Mouse (Mus musculus) CH12.LX (cell line): Measurements from ENCODE around the gene Dmxl2. TPM values are rescaled to one million over a fixed set of nuclear protein-coding genes. Genes with fewer than 3 reads are reported as not detected.
A peak's percentile ranks its signal among the peaks of the same experiment; 100 is the strongest.

Source experiments
- DNase-seq: peaks from one replicate; pipeline ENCODE4 v3.0.0-alpha.2; 2013; ENCODE audit errors: extremely low read depth
- H3K27ac ChIP-seq: 2 replicates; pipeline ENCODE4 v1.5.1; 2012; ENCODE audit warnings: low read depth, mild to moderate bottlenecking, control low read depth, moderate library complexity; ENCODE audit not compliant: insufficient read depth
- H3K27me3 ChIP-seq: replicated peaks from 2 replicates; pipeline ENCODE3; 2012; ENCODE audit warnings: inconsistent platforms
- H3K36me3 ChIP-seq, 2 experiments: replicated peaks in 1 of 2; 2 replicates each; pipeline versions ENCODE3 to v1.6.1; 2012; ENCODE audit warnings: inconsistent platforms in 1 of 2, low read length in 1 of 2, mild to moderate bottlenecking in 1 of 2, mixed read lengths in 1 of 2, moderate library complexity in 1 of 2; ENCODE audit not compliant: control insufficient read depth in 1 of 2, insufficient read depth in 1 of 2
- H3K4me1 ChIP-seq, 2 experiments: 2 replicates each; pipeline ENCODE4 v1.6.1; 2012; ENCODE audit warnings: inconsistent platforms in 1 of 2, moderate library complexity in 1 of 2; ENCODE audit not compliant: insufficient read depth in 2 of 2, control insufficient read depth in 1 of 2
- H3K4me2 ChIP-seq: 2 replicates; pipeline ENCODE4 v1.6.1; 2012; ENCODE audit warnings: low read depth, mild to moderate bottlenecking, control low read depth; ENCODE audit not compliant: poor library complexity, insufficient read depth, severe bottlenecking
- H3K4me3 ChIP-seq, 3 experiments: fragments of 150-350 bp in 1 of 3; sonication (generic) in 1 of 3; replicated peaks in 1 of 3; 2 replicates each; pipeline versions ENCODE3 to v1.5.1; 2011 to 2012; ENCODE audit warnings: low read depth in 2 of 3, low read length in 2 of 3, mild to moderate bottlenecking in 2 of 3, moderate library complexity in 2 of 3, control low read depth in 1 of 3, improper control_type of control experiment in 1 of 3, inconsistent platforms in 1 of 3, mixed read lengths in 1 of 3; ENCODE audit not compliant: poor library complexity in 1 of 3
- H3K79me2 ChIP-seq: replicated peaks from 2 replicates; pipeline ENCODE4 v1.6.1; 2012; ENCODE audit warnings: mild to moderate bottlenecking, moderate library complexity; ENCODE audit not compliant: control insufficient read depth, poor library complexity, insufficient read depth, severe bottlenecking; ENCODE audit errors: extremely low read depth
- H3K9ac ChIP-seq: 2 replicates; pipeline ENCODE4 v1.6.1; 2012; ENCODE audit warnings: low read depth, mild to moderate bottlenecking, control low read depth, moderate library complexity; ENCODE audit not compliant: insufficient read depth
- H3K9me3 ChIP-seq: replicated peaks from 2 replicates; pipeline ENCODE3; 2012; ENCODE audit warnings: low read length, inconsistent platforms, mixed read lengths
- BHLHE40 ChIP-seq: IDR thresholded peaks from 2 replicates; pipeline ENCODE4 v1.6.1; 2011; ENCODE audit warnings: mild to moderate bottlenecking, low read depth, low read length, improper control_type of control experiment
- CHD1 ChIP-seq: IDR thresholded peaks from 2 replicates; pipeline ENCODE4 v1.6.1; 2012; ENCODE audit warnings: low read depth, low read length, improper control_type of control experiment, inconsistent platforms
- CTCF ChIP-seq, 2 experiments: IDR thresholded peaks in 1 of 2; conservative IDR thresholded peaks in 1 of 2; 2 replicates each; pipeline ENCODE4 v1.5.1; 2011 to 2012; ENCODE audit warnings: low read depth in 2 of 2, low read length in 2 of 2, improper control_type of control experiment in 1 of 2, inconsistent platforms in 1 of 2, mild to moderate bottlenecking in 1 of 2, moderate library complexity in 1 of 2
- E2F4 ChIP-seq: IDR thresholded peaks from 2 replicates; pipeline ENCODE4 v1.6.1; 2011; ENCODE audit warnings: low read depth, low read length, improper control_type of control experiment; ENCODE audit not compliant: insufficient replicate concordance
- JUN ChIP-seq: IDR thresholded peaks from 2 replicates; pipeline ENCODE4 v1.6.1; 2011; ENCODE audit warnings: low read depth, mild to moderate bottlenecking, low read length, improper control_type of control experiment, moderate library complexity; ENCODE audit not compliant: insufficient read depth
- JUND ChIP-seq: conservative IDR thresholded peaks from 2 replicates; pipeline ENCODE4 v1.6.1; 2011; ENCODE audit warnings: low read depth, low read length, improper control_type of control experiment
- MAFK ChIP-seq: IDR thresholded peaks from 2 replicates; pipeline ENCODE4 v1.6.1; 2011; ENCODE audit warnings: low read length, improper control_type of control experiment; ENCODE audit not compliant: insufficient replicate concordance
- MAX ChIP-seq: IDR thresholded peaks from 2 replicates; pipeline ENCODE4 v1.6.1; 2011; ENCODE audit warnings: low read length, improper control_type of control experiment
- MAZ ChIP-seq: IDR thresholded peaks from 2 replicates; pipeline ENCODE4 v1.6.1; 2012; ENCODE audit warnings: low read depth, mild to moderate bottlenecking, inconsistent platforms, low read length, improper control_type of control experiment, moderate library complexity
- MEF2A ChIP-seq: IDR thresholded peaks from 2 replicates; pipeline ENCODE4 v1.6.1; 2014; ENCODE audit warnings: low read depth, mild to moderate bottlenecking, inconsistent platforms, low read length, improper control_type of control experiment, borderline replicate concordance
- NELFE ChIP-seq: IDR thresholded peaks from 2 replicates; pipeline ENCODE4 v1.6.1; 2011; ENCODE audit warnings: low read depth, low read length, improper control_type of control experiment
- PAX5 ChIP-seq: IDR thresholded peaks from 2 replicates; pipeline ENCODE4 v1.6.1; 2012; ENCODE audit warnings: low read length, inconsistent platforms, mixed read lengths
- RAD21 ChIP-seq: IDR thresholded peaks from 2 replicates; pipeline ENCODE4 v1.6.1; 2011; ENCODE audit warnings: low read depth, mild to moderate bottlenecking, low read length, improper control_type of control experiment, moderate library complexity
- SIN3A ChIP-seq: IDR thresholded peaks from 2 replicates; pipeline ENCODE4 v1.6.1; 2012; ENCODE audit warnings: low read length, improper control_type of control experiment, inconsistent platforms
- SMC3 ChIP-seq: IDR thresholded peaks from 2 replicates; pipeline ENCODE4 v1.6.1; 2011; ENCODE audit warnings: low read depth, low read length, improper control_type of control experiment
- TBP ChIP-seq: conservative IDR thresholded peaks from 2 replicates; pipeline ENCODE4 v1.6.1; 2011; ENCODE audit warnings: low read depth, low read length, improper control_type of control experiment
- TCF12 ChIP-seq: IDR thresholded peaks from 2 replicates; pipeline ENCODE4 v1.6.1; 2014; ENCODE audit warnings: low read depth, mild to moderate bottlenecking, inconsistent platforms, low read length, improper control_type of control experiment
- UBTF ChIP-seq: IDR thresholded peaks from 2 replicates; pipeline ENCODE4 v1.6.1; 2012; ENCODE audit warnings: low read depth, mild to moderate bottlenecking, inconsistent platforms, low read length, improper control_type of control experiment, moderate library complexity
- USF1 ChIP-seq: IDR thresholded peaks from 2 replicates; pipeline ENCODE4 v1.6.1; 2014; ENCODE audit warnings: low read depth, mild to moderate bottlenecking, inconsistent platforms, low read length, improper control_type of control experiment
- ZC3H11A ChIP-seq: IDR thresholded peaks from 2 replicates; pipeline ENCODE4 v1.6.1; 2012; ENCODE audit warnings: low read depth, mild to moderate bottlenecking, inconsistent platforms, low read length, improper control_type of control experiment
- ZNF384 ChIP-seq: IDR thresholded peaks from 2 replicates; pipeline ENCODE4 v1.6.1; 2012; ENCODE audit warnings: low read depth, low read length, improper control_type of control experiment, inconsistent platforms
- dilution Hi-C: fragments of 300-500 bp; cut with MboI; formaldehyde crosslinking; loops from 2 replicates; pipeline ENCODE4 v1.14.3; 2020; ENCODE audit warnings: low sequenced_read_pairs; ENCODE audit not compliant: extremely low pct_unique_long_range_greater_than_20kb, extremely low pct_ligation_motif_present
- in situ Hi-C: fragments of 300-500 bp; cut with MboI; formaldehyde crosslinking; loops from 3 replicates; pipeline ENCODE4 v1.14.3; 2019; ENCODE audit warnings: low sequenced_read_pairs, low pct_ligation_motif_present, low pct_unique_long_range_greater_than_20kb, mixed read lengths
- polyA plus RNA-seq: library from polyadenylated mRNA; unstranded; fragments of >175 nt; gene quantifications from 2 replicates; pipeline ENCODE4 v1.2.1, GENCODE M21; 2012; ENCODE audit warnings: low read depth; ENCODE audit not compliant: insufficient read length
- total RNA-seq, 2 experiments: library from RNA; depleted of rRNA; stranded (reverse); fragments of 300-350 nt in 1 of 2; fragments of >200 nt in 1 of 2; gene quantifications; 2 replicates each; pipeline ENCODE4 v1.2.3; 2012 to 2014

The Dmxl2 gene
- total and polyA plus RNA-seq, 3 experiments = 21.8 to 23.7 (median 22.5) TPM

DNA sequence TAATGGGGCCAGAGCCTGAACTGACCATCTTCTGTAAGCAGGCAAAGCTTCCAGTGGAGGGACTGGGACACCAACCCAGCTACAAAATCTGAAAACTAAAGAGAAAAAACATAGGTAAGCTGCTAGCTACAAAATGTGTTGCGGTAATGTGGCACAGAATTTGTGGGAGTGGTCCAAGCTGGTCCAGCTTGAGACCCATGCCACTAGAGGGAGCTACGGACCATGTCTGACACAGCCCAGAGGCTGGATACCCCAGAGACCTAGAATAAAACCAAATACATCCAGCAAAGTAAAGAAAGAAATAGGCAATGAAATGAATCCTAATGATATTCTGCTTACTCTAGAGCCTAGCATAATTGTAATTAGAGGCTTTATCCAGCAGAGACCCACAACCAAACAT lies 63.2 kb downstream of the Dmxl2 start:
- in situ Hi-C loops = no loop called here
- Histone ChIP-seq H3K79me2 (no peaks in the 10 kb centered on the region), H3K4me3 (no peak overlapping the region)

DNA sequence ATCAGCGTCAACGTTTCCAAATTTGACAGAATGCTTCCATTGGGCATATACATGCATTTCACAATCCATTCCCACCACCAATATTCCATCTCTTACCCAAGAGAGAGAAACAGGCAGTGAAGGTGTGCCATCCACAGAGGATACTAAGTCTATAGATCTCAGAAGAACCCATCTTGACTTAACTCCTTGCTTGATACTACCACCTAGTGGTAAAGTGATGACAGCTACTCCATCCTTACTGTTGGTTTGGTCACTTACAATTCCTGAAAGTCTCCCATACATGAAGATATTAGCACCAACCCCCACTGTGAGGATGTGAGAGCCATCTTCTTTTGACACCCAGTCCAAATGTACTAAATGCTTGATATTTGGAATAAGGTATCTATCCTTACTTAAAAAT lies 85.2 kb downstream of the Dmxl2 start:
- peak; percentile 11 for DNase-seq
- no peak overlapping the region for H3K27ac ChIP-seq
- in situ Hi-C loops (no loop called here), dilution Hi-C loops (no loop called here)
- no peaks in the 10 kb centered on the region for H3K27me3 ChIP-seq
- H3K9ac ChIP-seq = no peak overlapping the region
- H3K9me3 ChIP-seq = peaks cover 3% of the 10 kb centered on the region
- H3K36me3 ChIP-seq = peaks cover 16 to 50% of the 10 kb centered on the region in 2 experiments
- TF ChIP-seq CTCF (conservative IDR thresholded peaks at IDR 0.05 in 1 of 2, IDR thresholded peaks at IDR 0.05 in 1 of 2; ENCODE audit: low read depth in 2 of 2, low read length in 2 of 2) = peak; percentile 29 to 68; a peak in 3 of 4 replicates
- no peak for TF ChIP-seq JUND
- peak; percentile 61 for TF ChIP-seq RAD21
- no peak for TF ChIP-seq BHLHE40
- TF ChIP-seq MAFK = no peak
- TF ChIP-seq SMC3 = peak; percentile 46
- TF ChIP-seq ZC3H11A = no peak
- TF ChIP-seq USF1 = no peak
- no peak for TF ChIP-seq UBTF
- H3K4me3 ChIP-seq = no peak overlapping the region
- no peaks in the 10 kb centered on the region for H3K79me2 ChIP-seq
- no peaks in the 10 kb centered on the region for H3K4me1 ChIP-seq
- H3K4me2 ChIP-seq = no peak overlapping the region

More for the DNA sequence above, 63.2 kb downstream of the Dmxl2 start:
- Histone ChIP-seq H3K36me3 (peaks cover 3 to 32% of the 10 kb centered on the region in 2 experiments), H3K27ac (no peak overlapping the region), H3K27me3 (no peaks in the 10 kb centered on the region), H3K4me1 (no peaks in the 10 kb centered on the region; a peak in 1 of 4 replicates), H3K9ac (no peak overlapping the region), H3K9me3 (no peaks in the 10 kb centered on the region), H3K4me2 (no peak overlapping the region)
- dilution Hi-C loops = no loop called here
- DNase-seq = peak; percentile 57
- no peak for TF ChIP-seq TBP
- TF ChIP-seq PAX5 = no peak
- TF ChIP-seq NELFE = peak; percentile 24; the same call in 1 of the 2 replicates
- no peak for TF ChIP-seq ZNF384
- no peak for TF ChIP-seq E2F4
- peak; percentile 78 for TF ChIP-seq SMC3
- TF ChIP-seq CHD1 = no peak
- no peak for TF ChIP-seq TCF12
- peak; percentile 60 for TF ChIP-seq ZC3H11A
- no peak for TF ChIP-seq MAZ
- no peak for TF ChIP-seq JUN
- peak; percentile 47 to 81; a peak in 3 of 4 replicates for TF ChIP-seq CTCF (conservative IDR thresholded peaks at IDR 0.05 in 1 of 2, IDR thresholded peaks at IDR 0.05 in 1 of 2; ENCODE audit: low read depth in 2 of 2, low read length in 2 of 2)
- TF ChIP-seq MAX = no peak
- TF ChIP-seq MEF2A = no peak
- TF ChIP-seq SIN3A = 0 out of 2 replicates have a peak, but pooled peaks have one; percentile 33
- peak; percentile 84 for TF ChIP-seq RAD21
